ENCODE assay signal across 8 mouse cellular contexts in genomic region chr6:93065917-93066552, GRCm38 (mm10).
A peak's percentile ranks its signal among the peaks of the same experiment; 100 is the strongest.
DNase-seq lines count a peak whose midpoint lies in the region; ATAC-seq lines count a peak whose summit lies in the region.

No protein-coding gene starts in this region.

- no peaks in the 10 kb centered on the region for H3K27me3 ChIP-seq in hindbrain, embryonic 16.5 days (replicated peaks; ENCODE audit: control insufficient read depth, insufficient read depth, low read length)
- no peaks in the 10 kb centered on the region for H3K27me3 ChIP-seq in limb, embryonic 12.5 days

- H3K4me2 ChIP-seq in hindbrain, embryonic 16.5 days (ENCODE audit: low read length) = peak overlapping the region; percentile 18
- H3K4me2 ChIP-seq in limb, embryonic 12.5 days = peak overlapping the region; percentile 48

- peak; percentile 6 to 19 for DNase-seq in frontal cortex, postnatal 36 days (ENCODE audit: low spot score in 2 of 2)
- peak; percentile 77 to 80 for DNase-seq in adrenal gland, postnatal 36 days
- DNase-seq in gastrocnemius, postnatal 25 days = peak; percentile 56
- DNase-seq in ovary, postnatal 14 days (ENCODE audit: low spot score) = peak; percentile 25

- no peaks in the 10 kb centered on the region for H3K36me3 ChIP-seq in hindbrain, embryonic 16.5 days (ENCODE audit: control insufficient read depth, insufficient read depth, low read length)
- no peaks in the 10 kb centered on the region for H3K36me3 ChIP-seq in limb, embryonic 12.5 days

- WGBS in hindbrain, embryonic 16.5 days = 53% methylated on average over 12 of the region's 12 CpGs
- 47% methylated on average over 12 of the region's 12 CpGs for WGBS in limb, embryonic 12.5 days

- ATAC-seq in frontal cortex, adult (ENCODE audit: low TSS enrichment) = no peak
- ATAC-seq in hindbrain, embryonic 16.5 days = no peak
- ATAC-seq in limb, embryonic 12.5 days (ENCODE audit: insufficient number of reproducible peaks, insufficient read depth, low FRiP score, low TSS enrichment, low read depth) = 0 out of 2 replicates have a peak, but pooled peaks have one; percentile 23
- ATAC-seq in megakaryocyte, adult 5-6 weeks (ENCODE audit: poor library complexity, severe bottlenecking) = no peak; the same call in 1 of the 2 replicates

- peaks cover 10% of the 10 kb centered on the region for H3K4me1 ChIP-seq in hindbrain, embryonic 16.5 days (ENCODE audit: control insufficient read depth, insufficient read depth, low read depth, low read length)
- H3K4me1 ChIP-seq in limb, embryonic 12.5 days (replicated peaks) = peaks cover 45% of the 10 kb centered on the region

- no peaks in the 10 kb centered on the region for H3K9me3 ChIP-seq in hindbrain, embryonic 16.5 days (ENCODE audit: control insufficient read depth, low read length)
- H3K9me3 ChIP-seq in limb, embryonic 12.5 days = no peaks in the 10 kb centered on the region

- H3K9ac ChIP-seq in hindbrain, embryonic 16.5 days (ENCODE audit: low read depth, low read length) = no peak overlapping the region
- H3K9ac ChIP-seq in limb, embryonic 12.5 days (replicated peaks) = 0 out of 2 replicates have a peak overlapping the region, but pooled peaks have one; percentile 12

- H3K27ac ChIP-seq in hindbrain, embryonic 16.5 days (ENCODE audit: low read depth, low read length) = 0 out of 2 replicates have a peak overlapping the region, but pooled peaks have one; percentile 4
- H3K27ac ChIP-seq in limb, embryonic 12.5 days = peak overlapping the region; percentile 95

- H3K4me3 ChIP-seq in hindbrain, embryonic 16.5 days (ENCODE audit: low read length) = no peak overlapping the region
- peak overlapping the region; percentile 19 for H3K4me3 ChIP-seq in limb, embryonic 12.5 days (replicated peaks)

Comparison
In these comparisons a context has a peak if more than half of its experiments do, and no peak if none do; other contexts are left out.
1. DNase-seq: peak in every context shown above with its lines; median percentile 78 in adrenal gland, postnatal 36 days; 56 in gastrocnemius, postnatal 25 days; 25 in ovary, postnatal 14 days; 12 in frontal cortex, postnatal 36 days.